Mouse (Mus musculus) frontal cortex, postnatal 36 days (tissue): ENCODE measurements at regions not wholly inside any gene's neighbourhood (a gene's known extent, or its start where the extent isn't known, plus 50 kb on each side); places are given as distances from the start of the nearest gene placed in this dataset.

Source experiments
- DNase-seq, 2 experiments: peaks; one replicate each; pipeline ENCODE4 v3.0.0; 2022; ENCODE audit warnings: low spot score in 2 of 2

- DNase-seq, result peak in 1 of 2 experiments; percentile 4
These were observed 1088.8 kb upstream of the Tenm4 start for GRCm38 (mm10) chr7:95082248-95082647.

- DNase-seq, result no peak
These were observed 1086.7 kb upstream of the Tenm4 start for GRCm38 (mm10) chr7:95084328-95084727.

GRCm38 (mm10) chr7:95091360-95091759 lies 1079.7 kb upstream of the Tenm4 start:
- DNase-seq, result peak; percentile 14 to 24

- no peak for DNase-seq
These were observed 1042.0 kb upstream of the Tenm4 start for GRCm38 (mm10) chr7:95129020-95129419.

- no peak for DNase-seq
These were observed 1038.0 kb upstream of the Tenm4 start for GRCm38 (mm10) chr7:95133038-95133437.

- no peak for DNase-seq
These were observed 1036.9 kb upstream of the Tenm4 start for GRCm38 (mm10) chr7:95134062-95134625.

- no peak for DNase-seq
These were observed 1029.3 kb upstream of the Tenm4 start for GRCm38 (mm10) chr7:95141778-95142177.

GRCm38 (mm10) chr7:95143037-95143436 lies 1028.0 kb upstream of the Tenm4 start:
- no peak for DNase-seq
